Mouse (Mus musculus) colon, adult 2 months (tissue): ENCODE measurements around the gene Hexa. TPM values are rescaled to one million over a fixed set of nuclear protein-coding genes. Genes with fewer than 3 reads are reported as not detected.

Source experiments
- polyA plus RNA-seq: library from polyadenylated mRNA; depleted of rRNA; stranded (reverse); fragments of >200 nt; gene quantifications from 2 replicates; pipeline ENCODE4 v1.2.3, GENCODE M21; 2012; rRNA removed

The Hexa gene
- 142 and 176 TPM in 2 replicates for polyA plus RNA-seq

GRCm38 (mm10) chr9:59539441-59540137 lies at the start of gene Hexa, which contains the start of gene Tmem202:
Gene Hexa, plus strand, starts transcription at chr9:59539540.
Gene Tmem202, minus strand, starts transcription at chr9:59539847.

GRCm38 (mm10) chr9:59577844-59578504 lies 38.6 kb downstream of the Hexa start, which contains the start of gene Celf6:
Gene Celf6, plus strand, starts transcription at chr9:59577917.

Other genes starting within 250 kb of the Hexa start
- 9.0 and 11.0 TPM in 2 replicates for gene Adpgk, start 248.0 kb upstream of the Hexa start, polyA plus RNA-seq
- gene Bbs4, start 186.0 kb upstream of the Hexa start, polyA plus RNA-seq: 1.4 and 1.5 TPM in 2 replicates
- gene Arih1, start 52.9 kb upstream of the Hexa start, polyA plus RNA-seq: 20.5 and 23.6 TPM in 2 replicates
- gene Tmem202, start 307 bp downstream of the Hexa start, polyA plus RNA-seq: 0.34 and 0.86 TPM in 2 replicates
- 7.2 and 7.4 TPM in 2 replicates for gene Celf6, start 38.4 kb downstream of the Hexa start, polyA plus RNA-seq
- 16.8 and 17.4 TPM in 2 replicates for gene Parp6, start 77.7 kb downstream of the Hexa start, polyA plus RNA-seq
- gene Pkm, start 116.8 kb downstream of the Hexa start, polyA plus RNA-seq: 1,331 and 1,543 TPM in 2 replicates
- 4.0 and 4.3 TPM in 2 replicates for gene Gramd2, start 140.6 kb downstream of the Hexa start, polyA plus RNA-seq
- 0.96 and 1.0 TPM in 2 replicates for gene Senp8, start 211.2 kb downstream of the Hexa start, polyA plus RNA-seq
- gene Myo9a, start 211.4 kb downstream of the Hexa start, polyA plus RNA-seq: 0.43 and 0.59 TPM in 2 replicates